Mouse (Mus musculus) heart, adult 2 months (tissue): ENCODE results near the gene Iscu.
A peak's percentile ranks its signal among the peaks of the same experiment; 100 is the strongest.

ENCODE experiments used
- CTCF ChIP-seq: fragments of 200-600 bp; IDR thresholded peaks from 2 replicates; pipeline ENCODE4 v1.8.1; 2022; ENCODE audit warnings: antibody characterized with exemption, mild to moderate bottlenecking, moderate library complexity
- EP300 ChIP-seq: fragments of 200-500 bp; IDR thresholded peaks from 2 replicates; pipeline ENCODE4 v1.6.1; 2011; ENCODE audit warnings: low read depth, low read length, control low read depth; ENCODE audit not compliant: insufficient read depth

- TF ChIP-seq CTCF (peak; percentile 96), EP300 (no peak)
These were observed 43.1 kb downstream of the Iscu start for GRCm38 (mm10) chr5:113815638-113816152.
